Mouse (Mus musculus) intestine, embryonic 16.5 days (tissue): ENCODE measurements at regions not wholly inside any gene's neighbourhood (a gene's known extent, or its start where the extent isn't known, plus 50 kb on each side); places are given as distances from the start of the nearest gene placed in this dataset.

Source experiments
- ATAC-seq: fragments of 200-750 bp; cut with Nextera tagmentation; 2 replicates; pipeline ENCODE4 v1.8.0; 2017; ENCODE audit warnings: moderate TSS enrichment, moderate library complexity
- H3K27ac ChIP-seq: fragments of 300-500 bp; sonication (generic); 2 replicates; pipeline ENCODE4 v1.5.1; 2014; ENCODE audit warnings: mild to moderate bottlenecking, low read length
- H3K27me3 ChIP-seq: fragments of 300-500 bp; sonication (generic); replicated peaks from 2 replicates; pipeline ENCODE4 v1.6.1; 2014; ENCODE audit warnings: low read length, control low read depth, mixed read lengths; ENCODE audit not compliant: control insufficient read depth, insufficient read depth
- H3K36me3 ChIP-seq: fragments of 300-500 bp; sonication (generic); 2 replicates; pipeline ENCODE4 v1.6.1; 2014; ENCODE audit warnings: low read length, control low read depth; ENCODE audit not compliant: control insufficient read depth, insufficient read depth
- H3K4me1 ChIP-seq: fragments of 300-500 bp; sonication (generic); 2 replicates; pipeline ENCODE4 v1.6.1; 2014; ENCODE audit warnings: low read length, control low read depth, mixed read lengths; ENCODE audit not compliant: control insufficient read depth, insufficient read depth
- H3K4me2 ChIP-seq: fragments of 300-500 bp; sonication (generic); 2 replicates; pipeline ENCODE4 v1.6.1; 2014; ENCODE audit warnings: low read depth, low read length, control low read depth
- H3K4me3 ChIP-seq: fragments of 300-500 bp; sonication (generic); 2 replicates; pipeline ENCODE4 v1.5.1; 2014; ENCODE audit warnings: mild to moderate bottlenecking, low read length
- H3K9ac ChIP-seq: fragments of 300-500 bp; sonication (generic); 2 replicates; pipeline ENCODE4 v1.6.1; 2014; ENCODE audit warnings: low read depth, low read length
- H3K9me3 ChIP-seq: fragments of 300-500 bp; sonication (generic); 2 replicates; pipeline ENCODE4 v1.6.1; 2016; ENCODE audit warnings: low read length, control low read depth; ENCODE audit not compliant: control insufficient read depth
- WGBS: fragments of 180-500 bp; shearing (Covaris S2); extraction: QIAGEN DNeasy Blood & Tissue Kit; methylation state at CpG from one replicate; pipeline ENCODE4 v1.1.7; 2014; 5-methylcytosine and 5-hydroxymethylcytosine counted together

DNA sequence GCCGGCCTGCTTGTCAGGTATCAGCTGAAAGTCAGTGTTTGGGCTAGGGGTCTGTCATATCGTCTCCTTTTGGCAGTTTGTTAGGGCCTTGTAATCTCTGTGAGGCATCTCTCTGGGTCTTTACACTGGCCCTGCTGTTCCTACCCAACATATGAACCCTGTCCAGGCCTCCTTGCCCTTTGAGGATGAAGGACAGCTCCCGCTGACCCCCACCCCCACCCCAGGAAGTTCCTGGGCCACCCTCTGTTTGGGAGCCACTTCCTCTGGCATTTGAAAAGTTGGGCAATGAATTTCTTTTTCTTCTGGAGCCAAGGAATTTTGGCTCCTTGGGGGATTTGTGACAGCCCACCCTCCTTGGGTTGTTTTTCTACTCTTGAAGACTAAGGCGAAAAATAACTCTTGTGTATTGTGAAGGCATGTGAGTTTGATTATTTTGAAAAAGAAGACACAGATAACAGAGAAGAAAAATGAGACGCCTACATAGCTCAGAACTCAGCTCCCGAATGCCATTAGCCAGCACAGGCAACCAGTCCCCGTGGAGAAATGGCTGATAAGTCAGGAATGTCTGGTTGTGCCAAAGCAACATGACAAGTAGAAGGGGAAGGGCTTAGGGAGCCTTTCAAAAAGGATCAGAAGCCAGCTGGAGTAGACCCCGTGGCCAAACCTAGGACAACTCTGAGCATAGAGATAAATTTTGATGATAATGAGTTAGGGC, 249.5 kb downstream of the Gm49356 start:
- Histone ChIP-seq H3K4me3 (no peak overlapping the region), H3K27ac (no peak overlapping the region), H3K9ac (no peak overlapping the region), H3K27me3 (no peaks in the 10 kb centered on the region), H3K4me2 (no peak overlapping the region), H3K9me3 (no peaks in the 10 kb centered on the region), H3K36me3 (no peaks in the 10 kb centered on the region), H3K4me1 (no peaks in the 10 kb centered on the region)
- 47% methylated on average over 8 of the region's 8 CpGs for WGBS
- ATAC-seq = no peak

DNA sequence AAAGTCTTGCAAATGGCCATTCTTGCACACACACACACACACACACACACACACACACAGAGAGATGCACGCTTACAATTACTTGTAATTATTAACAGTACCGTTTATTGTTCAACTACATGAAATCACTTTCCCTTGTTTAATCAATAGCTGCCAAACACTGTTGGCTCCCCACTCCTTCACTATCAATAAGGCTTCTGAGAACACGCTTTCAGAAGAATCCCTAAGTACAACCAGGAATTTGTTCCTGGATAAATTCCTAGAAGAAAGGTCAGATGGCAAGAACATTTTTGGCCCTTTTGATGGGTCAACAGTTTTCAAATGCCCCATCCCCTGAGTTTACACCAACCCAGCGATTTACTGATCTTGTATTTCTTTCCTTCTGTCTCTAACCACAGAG, 252.5 kb downstream of the Gm49356 start:
- ATAC-seq = no peak
- Histone ChIP-seq H3K4me1 (no peaks in the 10 kb centered on the region), H3K27ac (no peak overlapping the region), H3K36me3 (no peaks in the 10 kb centered on the region), H3K27me3 (no peaks in the 10 kb centered on the region), H3K4me3 (no peak overlapping the region), H3K4me2 (no peak overlapping the region), H3K9ac (no peak overlapping the region), H3K9me3 (no peaks in the 10 kb centered on the region)
- WGBS = 73% methylated on average over 4 of the region's 4 CpGs

DNA sequence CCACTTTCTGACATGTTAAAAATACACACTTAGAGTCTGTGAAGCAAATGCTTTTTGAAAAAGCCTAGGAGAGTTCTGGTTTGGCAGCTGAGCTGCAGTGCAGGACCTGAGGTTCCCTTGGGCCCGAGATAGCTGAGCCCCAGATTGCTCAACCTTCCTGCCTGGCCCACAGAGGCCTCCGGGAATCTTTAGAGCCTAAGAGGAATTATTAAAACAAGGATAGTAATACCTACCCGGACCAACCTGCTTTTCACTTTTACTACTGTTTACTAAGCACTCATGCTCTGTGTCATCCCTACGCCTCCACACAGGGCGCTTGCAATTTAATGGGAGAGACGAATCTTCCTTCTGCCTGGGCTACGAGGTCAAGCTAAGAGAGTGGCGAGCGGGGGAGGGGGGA, 253.4 kb downstream of the Gm49356 start:
- WGBS = 52% methylated on average over 9 of the region's 9 CpGs
- Histone ChIP-seq H3K4me1 (0 out of 2 replicates have a peak, but pooled peaks cover 2% of the 10 kb centered on the region), H3K27me3 (no peaks in the 10 kb centered on the region), H3K36me3 (no peaks in the 10 kb centered on the region), H3K4me2 (no peak overlapping the region), H3K4me3 (no peak overlapping the region), H3K27ac (no peak overlapping the region), H3K9ac (no peak overlapping the region), H3K9me3 (no peaks in the 10 kb centered on the region)
- ATAC-seq = no peak

DNA sequence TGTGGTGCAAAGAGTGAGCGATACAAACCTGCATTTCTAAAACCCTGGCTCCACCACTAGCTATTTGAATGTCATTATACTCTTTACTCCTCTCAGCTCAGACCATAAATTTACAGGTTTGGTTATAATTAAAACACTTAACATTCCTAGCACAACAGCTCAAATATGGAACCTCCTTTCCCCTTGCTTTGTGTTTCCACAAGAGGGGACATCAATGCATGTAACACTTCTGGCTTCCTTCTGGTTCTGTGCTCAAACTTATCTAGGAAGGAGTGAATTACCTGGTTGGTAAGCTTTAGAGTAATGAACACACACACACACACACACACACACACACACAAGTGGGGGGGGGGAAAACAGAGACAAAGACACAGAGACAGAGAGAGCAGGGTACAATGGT, 254.8 kb downstream of the Gm49356 start:
- ATAC-seq = no peak
- Histone ChIP-seq H3K4me3 (no peak overlapping the region), H3K9me3 (no peaks in the 10 kb centered on the region), H3K27me3 (no peaks in the 10 kb centered on the region), H3K4me1 (0 out of 2 replicates have a peak, but pooled peaks cover 2% of the 10 kb centered on the region), H3K36me3 (no peaks in the 10 kb centered on the region), H3K9ac (no peak overlapping the region), H3K27ac (no peak overlapping the region), H3K4me2 (no peak overlapping the region)
- WGBS = 94% methylated on average over 1 of the region's 1 CpGs

DNA sequence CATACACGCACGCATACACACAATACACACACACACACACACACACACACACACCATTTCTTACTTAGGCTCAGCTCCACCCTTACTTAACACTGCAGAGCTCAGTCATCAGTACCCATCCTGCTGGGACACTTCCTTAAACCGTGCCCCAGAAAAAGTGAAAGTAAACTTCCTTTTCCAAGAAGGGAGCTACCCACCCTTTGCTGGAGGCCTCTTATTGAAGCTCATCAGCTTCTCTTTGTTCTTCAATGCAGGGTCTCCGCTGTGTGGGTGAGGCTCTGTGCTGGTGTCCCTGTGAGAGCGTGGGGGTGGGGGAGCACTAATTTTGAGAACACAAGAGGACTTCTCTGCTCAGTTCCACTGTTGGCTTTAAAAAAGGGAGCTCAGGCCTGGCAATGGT, 256.6 kb downstream of the Gm49356 start:
- Histone ChIP-seq H3K9ac (no peak overlapping the region), H3K27ac (no peak overlapping the region), H3K4me3 (no peak overlapping the region), H3K36me3 (no peaks in the 10 kb centered on the region), H3K4me1 (0 out of 2 replicates have a peak, but pooled peaks cover 2% of the 10 kb centered on the region), H3K27me3 (no peaks in the 10 kb centered on the region), H3K9me3 (no peaks in the 10 kb centered on the region), H3K4me2 (no peak overlapping the region)
- ATAC-seq = no peak
- 72% methylated on average over 5 of the region's 5 CpGs for WGBS

DNA sequence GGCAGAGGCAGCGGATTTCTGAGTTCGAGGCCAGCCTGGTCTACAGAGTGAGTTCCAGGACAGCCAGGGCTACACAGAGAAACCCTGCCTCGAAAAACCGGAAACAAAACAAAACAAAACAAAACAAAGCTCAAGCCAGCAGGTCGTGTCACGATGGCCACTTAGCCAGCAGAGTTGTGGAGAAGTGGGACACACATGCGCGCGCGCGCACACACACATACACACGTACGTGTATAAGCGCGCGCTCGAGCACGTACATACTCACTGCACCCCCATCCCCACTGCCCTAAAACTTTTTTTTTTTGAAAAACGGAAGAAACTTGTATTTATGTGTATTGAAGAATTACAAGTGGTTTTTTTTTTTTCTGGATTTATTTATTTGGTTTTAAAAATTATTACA, 257.0 kb downstream of the Gm49356 start:
- no peaks in the 10 kb centered on the region for H3K27me3 ChIP-seq
- no peak overlapping the region for H3K9ac ChIP-seq
- no peak for ATAC-seq
- no peak overlapping the region for H3K27ac ChIP-seq
- no peaks in the 10 kb centered on the region for H3K36me3 ChIP-seq
- H3K4me2 ChIP-seq = no peak overlapping the region
- 0 out of 2 replicates have a peak, but pooled peaks cover 2% of the 10 kb centered on the region for H3K4me1 ChIP-seq
- WGBS = 84% methylated on average over 19 of the region's 19 CpGs
- H3K4me3 ChIP-seq = no peak overlapping the region
- no peaks in the 10 kb centered on the region for H3K9me3 ChIP-seq

DNA sequence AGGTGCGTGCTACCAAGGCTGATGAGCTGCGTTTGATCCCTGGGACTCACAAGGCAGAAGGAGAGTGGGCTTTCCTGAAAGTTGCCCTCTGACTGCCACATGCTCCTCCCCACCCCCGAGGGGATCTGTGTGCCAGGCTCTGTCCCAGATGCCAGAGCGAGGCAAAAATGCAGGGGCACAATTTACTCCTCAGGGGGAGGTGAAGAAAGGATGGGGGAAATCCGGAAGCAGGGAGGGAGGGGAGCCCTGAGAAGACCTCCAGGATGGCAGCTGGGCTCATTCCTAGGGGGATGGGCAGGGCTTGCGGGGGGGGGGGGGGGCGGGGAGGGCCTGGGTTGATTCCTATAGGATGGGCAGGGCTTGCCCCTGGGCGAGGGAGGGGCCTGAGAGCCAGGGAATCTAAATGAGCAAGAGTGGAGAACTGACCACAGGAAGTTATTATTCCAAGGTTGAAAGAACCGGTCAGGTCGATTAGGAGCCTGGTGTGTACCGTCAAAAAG, 257.5 kb downstream of the Gm49356 start:
- Histone ChIP-seq H3K4me2 (no peak overlapping the region), H3K27me3 (no peaks in the 10 kb centered on the region)
- ATAC-seq = no peak

DNA sequence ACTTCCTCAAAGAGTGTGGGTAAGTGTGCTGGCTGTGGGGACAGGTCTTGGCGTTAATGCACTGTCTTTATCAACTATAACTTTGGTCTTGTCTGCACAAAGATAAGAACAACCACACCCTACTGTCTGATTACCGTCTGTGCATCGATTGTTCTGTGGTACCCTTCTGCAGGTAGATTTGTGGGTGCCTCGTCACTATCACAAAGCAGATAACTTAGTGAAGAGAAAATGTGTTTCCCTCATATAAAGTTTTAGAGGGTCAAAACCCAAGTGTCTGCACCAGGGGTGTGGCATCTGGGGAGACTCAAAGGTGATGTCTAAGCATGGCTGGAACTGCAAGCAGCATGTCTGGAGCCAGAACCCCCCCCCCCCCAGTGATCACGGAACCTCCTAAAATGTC, 259.4 kb downstream of the Gm49356 start:
- WGBS = 65% methylated on average over 5 of the region's 5 CpGs
- Histone ChIP-seq H3K9me3 (no peaks in the 10 kb centered on the region), H3K4me3 (no peak overlapping the region), H3K9ac (no peak overlapping the region), H3K4me1 (0 out of 2 replicates have a peak, but pooled peaks cover 2% of the 10 kb centered on the region), H3K36me3 (no peaks in the 10 kb centered on the region), H3K27me3 (no peaks in the 10 kb centered on the region), H3K27ac (no peak overlapping the region), H3K4me2 (no peak overlapping the region)
- ATAC-seq = no peak

More for the DNA sequence above, 257.5 kb downstream of the Gm49356 start:
- Histone ChIP-seq H3K27ac (no peak overlapping the region), H3K4me1 (0 out of 2 replicates have a peak, but pooled peaks cover 2% of the 10 kb centered on the region), H3K9me3 (no peaks in the 10 kb centered on the region), H3K4me3 (no peak overlapping the region), H3K9ac (no peak overlapping the region), H3K36me3 (no peaks in the 10 kb centered on the region)
- WGBS = 31% methylated on average over 9 of the region's 11 CpGs

DNA sequence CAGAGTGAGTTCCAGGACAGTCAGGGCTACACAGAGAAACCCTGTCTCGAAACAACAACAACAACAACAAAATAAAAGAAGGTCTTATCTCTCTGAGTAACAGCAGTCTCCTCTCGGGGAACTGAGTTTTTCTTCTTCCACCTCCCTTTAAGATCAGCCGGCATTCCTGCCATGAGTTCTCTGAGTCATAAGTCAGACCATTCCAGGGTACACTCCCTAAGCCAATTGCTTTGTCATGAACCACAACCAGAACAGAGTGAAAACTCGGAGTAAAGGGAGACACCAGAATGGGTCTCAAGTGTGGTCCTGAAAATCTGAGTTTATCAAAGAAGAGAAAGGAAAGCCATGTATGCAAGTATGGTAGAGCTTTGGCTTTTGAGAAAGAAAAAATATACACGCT, 262.4 kb downstream of the Gm49356 start:
- no peak overlapping the region for H3K9ac ChIP-seq
- no peak overlapping the region for H3K4me3 ChIP-seq
- ATAC-seq = no peak
- H3K9me3 ChIP-seq = no peaks in the 10 kb centered on the region
- no peak overlapping the region for H3K27ac ChIP-seq
- H3K4me1 ChIP-seq = 0 out of 2 replicates have a peak, but pooled peaks cover 2% of the 10 kb centered on the region
- WGBS = 89% methylated on average over 5 of the region's 5 CpGs
- no peak overlapping the region for H3K4me2 ChIP-seq
- no peaks in the 10 kb centered on the region for H3K27me3 ChIP-seq
- no peaks in the 10 kb centered on the region for H3K36me3 ChIP-seq
